Mouse (Mus musculus) small intestine, adult 10 weeks (tissue): ENCODE data around the gene Mid1. TPM values are rescaled to one million over a fixed set of nuclear protein-coding genes. Genes with fewer than 3 reads are reported as not detected.

Experiments used
- polyA plus RNA-seq: library from polyadenylated mRNA; stranded (reverse); fragments of 350-450 nt; fragmentation: Illumina TruSeq; extraction: RNeasy Lipid Tissue Mini Kit (QIAGEN cat#74804); gene quantifications from one replicate; pipeline ENCODE4 v1.2.3, GENCODE M21; 2014; ENCODE audit warnings: low replicate concordance

Mid1 gene
- 3.8 TPM for polyA plus RNA-seq

GRCm38 (mm10) chrX:169685131-169685530, at the start of gene Mid1:
Gene Mid1, plus strand, starts transcription at chrX:169685199.

DNA sequence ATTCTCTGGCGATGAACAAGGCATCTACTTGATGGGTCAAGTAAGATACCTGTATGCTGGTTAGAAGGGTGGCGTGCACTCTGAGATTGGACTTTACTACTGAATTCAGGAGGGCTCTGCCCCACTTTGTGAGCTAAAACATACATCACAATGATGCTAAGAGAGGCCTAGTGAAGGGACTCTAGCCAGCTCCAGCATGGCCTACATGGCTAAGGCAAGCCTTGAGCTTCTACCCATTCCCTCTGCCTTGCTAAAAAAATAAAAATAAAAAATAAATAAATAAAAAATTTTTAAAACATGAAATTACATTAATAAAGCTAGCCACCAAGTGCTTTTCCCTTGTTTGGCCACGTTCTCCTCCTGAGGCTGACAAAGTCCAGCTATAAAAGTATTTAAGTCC, 94.5 kb downstream of the Mid1 start, which contains the start of gene 4933400A11Rik:
Gene 4933400A11Rik (minus strand): TSS at position 101 of the 400 bp plus-strand sequence.

DNA sequence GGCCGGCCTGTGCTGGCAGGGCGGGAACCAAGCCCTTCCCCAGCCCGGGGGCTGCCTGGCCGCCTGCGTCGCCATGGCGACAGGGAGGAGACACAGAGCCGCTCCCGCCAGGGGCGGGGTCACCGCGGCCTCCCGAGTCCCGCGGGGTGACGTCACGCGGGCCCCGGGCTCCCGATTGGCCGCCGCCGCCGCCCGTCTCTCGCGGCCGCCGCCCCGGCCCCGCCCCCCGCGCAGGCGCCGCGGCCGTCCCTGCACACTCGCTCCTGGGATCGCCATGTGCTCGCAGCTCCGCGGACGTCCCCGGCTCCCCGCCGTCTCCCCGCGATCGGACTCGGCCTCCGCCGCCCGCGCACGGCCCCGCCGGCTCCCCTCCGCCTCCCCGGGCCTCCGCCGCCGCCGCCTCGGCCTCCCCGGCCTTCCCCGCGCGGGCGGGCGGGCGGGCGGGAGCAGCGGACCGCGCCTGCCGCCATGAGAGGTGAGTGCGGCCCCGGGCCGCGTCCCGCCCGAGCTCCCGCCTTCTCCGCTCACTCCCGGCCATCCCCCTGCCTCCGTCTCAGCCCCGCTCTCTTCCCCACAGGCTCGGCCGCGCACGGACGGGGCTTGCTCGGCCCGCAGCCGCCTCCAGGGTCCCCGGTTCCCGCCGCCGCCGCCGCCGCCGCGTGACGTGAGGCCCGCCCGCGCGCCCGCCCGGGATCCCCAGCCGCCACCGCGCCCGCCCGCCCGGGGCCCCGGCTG, 324.2 kb downstream of the Mid1 start, which contains the start of gene Gm21887:
Gene Gm21887 (plus strand): TSS at position 644 of the 735 bp plus-strand sequence.

Other genes with a start within 250 kb of the Mid1 start
- not detected for gene 4933400A11Rik, start 94.4 kb downstream of the Mid1 start, polyA plus RNA-seq